ENCODE assay signal across 38 mouse cellular contexts in the genomic region with DNA sequence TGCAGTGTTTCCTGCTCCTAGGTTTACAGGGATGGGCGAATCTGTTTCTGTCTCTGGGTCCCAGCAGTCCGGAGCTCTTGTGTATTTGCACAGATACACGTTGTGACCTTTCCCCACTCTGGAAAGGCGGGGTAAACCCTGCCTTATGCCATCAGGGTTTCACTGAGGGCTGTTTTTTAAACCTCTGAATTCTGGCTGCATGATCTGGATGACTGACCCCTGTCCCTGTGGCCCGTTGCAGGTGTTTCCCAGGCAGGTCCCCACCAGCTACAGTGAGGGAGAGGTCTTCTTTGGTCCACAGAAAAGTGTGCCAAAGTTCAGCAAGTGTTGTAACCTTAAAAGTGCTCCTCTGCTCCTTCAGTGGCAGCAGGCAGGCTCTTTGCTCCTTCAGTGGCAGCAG. TPM values are rescaled to one million over a fixed set of nuclear protein-coding genes. Genes with fewer than 3 reads are reported as not detected.
DNase-seq lines count a peak whose midpoint lies in the region; ATAC-seq and TF ChIP-seq lines count a peak whose summit lies in the region.
"Had no signal": no experiment of that assay in that cellular context is flagged by ENCODE, and none has a peak within 500 bp of the region (broad histone marks: within the 10 kb centered on the region; RNA-seq: fewer than 3 reads in every experiment).

No protein-coding gene starts in this region.

- no peaks in the 10 kb centered on the region for H3K4me1 ChIP-seq in intestine, embryonic 14.5 days (replicated peaks; ENCODE audit: control insufficient read depth, insufficient read depth, low read length)
- H3K4me1 ChIP-seq in intestine, postnatal 0 days (replicated peaks; ENCODE audit: control insufficient read depth, insufficient read depth, low read length), result 0 out of 2 replicates have a peak, but pooled peaks cover 3% of the 10 kb centered on the region
- H3K4me1 ChIP-seq in liver, adult 2 months (ENCODE audit: control insufficient read depth, insufficient read depth, low read length), result peaks cover 32% of the 10 kb centered on the region
- H3K4me1 ChIP-seq in liver, embryonic 15.5 days (replicated peaks), result peaks cover 11% of the 10 kb centered on the region; the same call in 1 of the 2 replicates
- no peaks in the 10 kb centered on the region for H3K4me1 ChIP-seq in kidney, embryonic 15.5 days
- H3K4me1 ChIP-seq: embryonic facial prominence, embryonic 10.5 days; embryonic facial prominence, embryonic 15.5 days; forebrain, embryonic 13.5 days; heart, embryonic 10.5 days; heart, embryonic 15.5 days; midbrain, embryonic 10.5 days; neural tube, embryonic 12.5 days had no signal

- no peak for ATAC-seq in intestine, embryonic 14.5 days (replicated peaks; ENCODE audit: low FRiP score, low TSS enrichment, low read depth)
- ATAC-seq in intestine, postnatal 0 days, result no peak
- peak; percentile 46 for ATAC-seq in liver, embryonic 15.5 days (ENCODE audit: insufficient read depth)
- ATAC-seq in kidney, embryonic 15.5 days (replicated peaks; ENCODE audit: low FRiP score), result no peak
- ATAC-seq: CD4-positive, CD25-positive, alpha-beta regulatory T cell, adult 4 months; forebrain, embryonic 13.5 days; hindbrain, embryonic 16.5 days; intestine, embryonic 15.5 days had no signal

- TF ChIP-seq POLR2A in liver, adult 2 months (IDR thresholded peaks at IDR 0.05; ENCODE audit: extremely low read depth, insufficient read depth, low read length), result no peak

- no peaks in the 10 kb centered on the region for H3K27me3 ChIP-seq in intestine, embryonic 14.5 days (replicated peaks; ENCODE audit: control insufficient read depth, insufficient read depth, low read length)
- H3K27me3 ChIP-seq in intestine, postnatal 0 days (replicated peaks; ENCODE audit: control insufficient read depth, insufficient read depth, low read length), result no peaks in the 10 kb centered on the region
- no peaks in the 10 kb centered on the region for H3K27me3 ChIP-seq in liver, adult 2 months (ENCODE audit: control insufficient read depth, insufficient read depth, low read length)
- no peaks in the 10 kb centered on the region for H3K27me3 ChIP-seq in liver, embryonic 15.5 days
- no peaks in the 10 kb centered on the region for H3K27me3 ChIP-seq in kidney, embryonic 15.5 days
- H3K27me3 ChIP-seq: embryonic facial prominence, embryonic 15.5 days; forebrain, embryonic 13.5 days; heart, embryonic 15.5 days; intestine, embryonic 15.5 days; lung, embryonic 15.5 days; neural tube, embryonic 12.5 days had no signal

- peaks cover 43% of the 10 kb centered on the region for H3K36me3 ChIP-seq in intestine, embryonic 14.5 days (ENCODE audit: control insufficient read depth, insufficient read depth, low read length)
- H3K36me3 ChIP-seq in intestine, postnatal 0 days (ENCODE audit: control insufficient read depth, insufficient read depth), result peaks cover 18% of the 10 kb centered on the region
- H3K36me3 ChIP-seq in liver, adult 2 months (ENCODE audit: control insufficient read depth, insufficient read depth, low read length), result peaks cover 1% of the 10 kb centered on the region; the same call in 1 of the 2 replicates
- peaks cover 34% of the 10 kb centered on the region for H3K36me3 ChIP-seq in liver, embryonic 15.5 days (replicated peaks)
- peaks cover 42% of the 10 kb centered on the region for H3K36me3 ChIP-seq in kidney, embryonic 15.5 days

- no peak for TF ChIP-seq CTCF in intestine, postnatal 0 days (IDR thresholded peaks at IDR 0.05; ENCODE audit: low read depth)
- no peak for TF ChIP-seq CTCF in liver, adult 2 months (IDR thresholded peaks at IDR 0.05; ENCODE audit: low read depth, low read length)

- H3K9ac ChIP-seq in intestine, embryonic 14.5 days (ENCODE audit: low read length), result no peak overlapping the region
- no peak overlapping the region for H3K9ac ChIP-seq in intestine, postnatal 0 days (ENCODE audit: low read depth, low read length)
- no peak overlapping the region for H3K9ac ChIP-seq in liver, adult 2 months (ENCODE audit: low read depth, low read length)
- H3K9ac ChIP-seq in liver, embryonic 15.5 days, result no peak overlapping the region
- no peak overlapping the region for H3K9ac ChIP-seq in kidney, embryonic 15.5 days
- H3K9ac ChIP-seq: embryonic facial prominence, embryonic 15.5 days; forebrain, embryonic 13.5 days; heart, embryonic 15.5 days; intestine, embryonic 15.5 days; lung, embryonic 15.5 days; neural tube, embryonic 12.5 days had no signal

- H3K4me3 ChIP-seq in intestine, embryonic 14.5 days (ENCODE audit: low read depth, low read length), result no peak overlapping the region
- H3K4me3 ChIP-seq in intestine, postnatal 0 days (ENCODE audit: low read depth, low read length), result no peak overlapping the region
- H3K4me3 ChIP-seq in liver, adult 2 months (ENCODE audit: insufficient read depth, low read depth, low read length), result no peak overlapping the region
- H3K4me3 ChIP-seq in liver, embryonic 15.5 days (replicated peaks), result no peak overlapping the region
- no peak overlapping the region for H3K4me3 ChIP-seq in kidney, embryonic 15.5 days (replicated peaks)
- H3K4me3 ChIP-seq: embryonic facial prominence, embryonic 10.5 days; embryonic facial prominence, embryonic 15.5 days; forebrain, embryonic 13.5 days; heart, embryonic 10.5 days; heart, embryonic 15.5 days; intestine, embryonic 15.5 days; layer of hippocampus, adult 2 months; lung, embryonic 15.5 days; midbrain, embryonic 10.5 days; myocyte; neural tube, embryonic 12.5 days had no signal

- WGBS in intestine, embryonic 14.5 days, result 74% methylated on average over 5 of the region's 5 CpGs
- WGBS in intestine, postnatal 0 days, result 57% methylated on average over 5 of the region's 5 CpGs
- WGBS in liver, adult 2 months, result 30% methylated on average over 5 of the region's 5 CpGs
- 61% methylated on average over 5 of the region's 5 CpGs for WGBS in liver, embryonic 15.5 days (ENCODE audit: insufficient replicate concordance)
- 80% methylated on average over 5 of the region's 5 CpGs for WGBS in kidney, embryonic 15.5 days

- DNase-seq in intestine, embryonic 14.5 days (ENCODE audit: low spot score), result peak; percentile 46
- peak; percentile 72 for DNase-seq in liver, adult 2 months (ENCODE audit: extremely low read depth, low read depth, low spot score)
- no peak for DNase-seq in kidney, adult 18-20 months
- no peak for DNase-seq in cerebellum, adult 9-10 months
- DNase-seq: adrenal gland, adult 8-10 months; cerebellum, adult 18-20 months; cerebellum, postnatal 14 days; gastrocnemius, postnatal 10 days; left cerebral cortex, postnatal 4 days; right cerebral cortex, postnatal 4 days; thymus, adult 2 months; thymus, postnatal 36 days had no signal

- H3K4me2 ChIP-seq in intestine, embryonic 14.5 days (ENCODE audit: low read length), result no peak overlapping the region
- no peak overlapping the region for H3K4me2 ChIP-seq in intestine, postnatal 0 days (replicated peaks; ENCODE audit: low read depth)
- H3K4me2 ChIP-seq in liver, embryonic 15.5 days, result no peak overlapping the region
- H3K4me2 ChIP-seq in kidney, embryonic 15.5 days, result no peak overlapping the region
- H3K4me2 ChIP-seq: embryonic facial prominence, embryonic 15.5 days; forebrain, embryonic 13.5 days; heart, embryonic 15.5 days; intestine, embryonic 15.5 days; lung, embryonic 15.5 days; neural tube, embryonic 12.5 days had no signal

- H3K79me2 ChIP-seq in liver, adult 2 months (ENCODE audit: control insufficient read depth, insufficient read depth, low read length), result no peaks in the 10 kb centered on the region

- H3K27ac ChIP-seq in intestine, embryonic 14.5 days (ENCODE audit: low read depth), result no peak overlapping the region
- H3K27ac ChIP-seq in intestine, postnatal 0 days (ENCODE audit: low read depth, low read length), result no peak overlapping the region
- peak overlapping the region; percentile 63 for H3K27ac ChIP-seq in liver, adult 2 months (replicated peaks; ENCODE audit: insufficient read depth, low read depth, low read length)
- no peak overlapping the region; the same call in 1 of the 2 replicates for H3K27ac ChIP-seq in liver, embryonic 15.5 days (replicated peaks)
- H3K27ac ChIP-seq in kidney, embryonic 15.5 days, result no peak overlapping the region
- H3K27ac ChIP-seq: embryonic facial prominence, embryonic 10.5 days; embryonic facial prominence, embryonic 15.5 days; forebrain, embryonic 13.5 days; heart, embryonic 10.5 days; heart, embryonic 15.5 days; intestine, embryonic 15.5 days; layer of hippocampus, adult 2 months; lung, embryonic 15.5 days; midbrain, embryonic 10.5 days; neural tube, embryonic 12.5 days had no signal

- no peaks in the 10 kb centered on the region for H3K9me3 ChIP-seq in intestine, embryonic 14.5 days (ENCODE audit: control insufficient read depth, low read length)
- H3K9me3 ChIP-seq in intestine, postnatal 0 days (ENCODE audit: control insufficient read depth), result peaks cover 12% of the 10 kb centered on the region; the same call in 1 of the 2 replicates
- H3K9me3 ChIP-seq in liver, embryonic 15.5 days (replicated peaks), result no peaks in the 10 kb centered on the region
- no peaks in the 10 kb centered on the region for H3K9me3 ChIP-seq in kidney, embryonic 15.5 days (replicated peaks)
- H3K9me3 ChIP-seq: embryonic facial prominence, embryonic 15.5 days; heart, embryonic 10.5 days; intestine, embryonic 15.5 days; lung, embryonic 15.5 days; neural tube, embryonic 12.5 days had no signal

RNA-seq across cellular contexts. Expression of gene Spdye4c, which starts 18.3 kb away (rescaled TPM):
- not detected in 2 replicates for polyA plus RNA-seq in intestine, embryonic 14.5 days (2014; fragmentation: Nextera tagmentation; extraction: Ambion mirVana)
- polyA plus RNA-seq in intestine, postnatal 0 days (2015; fragmentation: Nextera tagmentation; extraction: Ambion mirVana), result not detected in 2 replicates
- not detected in 2 replicates for total RNA-seq in liver, adult 2 months (2014; rRNA removed)
- polyA plus RNA-seq in liver, adult 2 months (2012; rRNA removed), result not detected in 2 replicates
- not detected in 2 replicates for polyA plus RNA-seq in liver, embryonic 15.5 days (2015; fragmentation: Nextera tagmentation; extraction: Ambion mirVana)
- not detected in 2 replicates for polyA plus RNA-seq in kidney, embryonic 15.5 days (2015; fragmentation: Nextera tagmentation; extraction: Ambion mirVana)
- total RNA-seq: adrenal gland, adult 8-10 months; gastrocnemius, postnatal 10 days; heart, postnatal 25 days; layer of hippocampus, adult 2 months; layer of hippocampus, postnatal 14 days; left cerebral cortex, adult 8-10 months; left cerebral cortex, postnatal 4 days; megakaryocyte progenitor cell, adult 5-6 weeks; midbrain, postnatal 0 days had no signal
- polyA plus RNA-seq: CD4-positive, CD25-positive, alpha-beta regulatory T cell, adult 4 months; embryonic facial prominence, embryonic 10.5 days; embryonic facial prominence, embryonic 15.5 days; forebrain, embryonic 13.5 days; gonadal fat pad, adult 2 months; heart, embryonic 10.5 days; heart, embryonic 15.5 days; hindbrain, embryonic 11.5 days; hindbrain, embryonic 16.5 days; intestine, embryonic 15.5 days; kidney, embryonic 14.5 days; limb, embryonic 14.5 days; lung, embryonic 15.5 days; midbrain, embryonic 10.5 days; midbrain, postnatal 0 days; myocyte; neural tube, embryonic 12.5 days; spleen, adult 2 months; thymus, adult 2 months had no signal

Comparison
In these comparisons a context has a peak if more than half of its experiments do, and no peak if none do; other contexts are left out.
1. DNase-seq: peak in intestine, embryonic 14.5 days (single experiment) and liver, adult 2 months (single experiment); none in kidney, adult 18-20 months (single experiment) and cerebellum, adult 9-10 months (single experiment).